Mouse (Mus musculus) cerebellum, adult 2 months (tissue): Measurements from ENCODE around the gene Dclk1.

Source experiments
- CTCF ChIP-seq: fragments of 200-500 bp; IDR thresholded peaks from 2 replicates; pipeline ENCODE4 v1.5.1; 2011; ENCODE audit warnings: low read depth, mild to moderate bottlenecking, control low read depth, low read length, moderate library complexity, borderline replicate concordance; ENCODE audit not compliant: insufficient read depth
- POLR2A ChIP-seq: fragments of 200-500 bp; IDR thresholded peaks from 2 replicates; pipeline ENCODE4 v1.6.1; 2011; ENCODE audit warnings: low read length, control low read depth, borderline replicate concordance; ENCODE audit not compliant: insufficient read depth

GRCm38 (mm10) chr3:55434276-55434675 lies 192.1 kb downstream of the Dclk1 start:
- TF ChIP-seq CTCF, result no peak
- TF ChIP-seq POLR2A, result no peak
